Mouse (Mus musculus): ENCODE measurements around the gene Casp8ap2. TPM values are rescaled to one million over a fixed set of nuclear protein-coding genes. Genes with fewer than 3 reads are reported as not detected.

Gene Casp8ap2
- 50.2 and 57.1 TPM in 2 replicates for polyA plus RNA-seq (2014; fragmentation: Nextera tagmentation; extraction: Ambion mirVana)

GRCm38 (mm10) chr4:32615034-32615881 is at the start of gene Casp8ap2:
Gene Casp8ap2 (plus strand): TSS chr4:32615451.
- peak within 1 kb of the TSS; percentile 74 for H3K9ac ChIP-seq (replicated peaks; ENCODE audit: low read depth, low read length)
- peak within 1 kb of the TSS; percentile 75 for H3K4me2 ChIP-seq (replicated peaks; ENCODE audit: low read depth, low read length)
- H3K27ac ChIP-seq (ENCODE audit: low read length) = peak within 1 kb of the TSS; percentile 81
- peaks cover 7% of the 10 kb centered on the region; the same call in 1 of the 2 replicates for H3K4me1 ChIP-seq (ENCODE audit: control insufficient read depth, insufficient read depth, low read length)
- ATAC-seq (ENCODE audit: insufficient number of reproducible peaks, insufficient read depth, low FRiP score, low read depth) = peak; percentile 99
- H3K36me3 ChIP-seq (ENCODE audit: control insufficient read depth, insufficient read depth, low read length) = no peaks in the 10 kb centered on the region
- no peaks in the 10 kb centered on the region for H3K9me3 ChIP-seq (ENCODE audit: control insufficient read depth, low read depth, low read length)
- H3K4me3 ChIP-seq (ENCODE audit: low read depth, low read length) = peak within 1 kb of the TSS; percentile 85
- WGBS = under 1% methylated on average over 66 of the region's 67 CpGs
- no peaks in the 10 kb centered on the region for H3K27me3 ChIP-seq (ENCODE audit: control insufficient read depth, insufficient read depth, low read length)

GRCm38 (mm10) chr4:32569054-32569453 is 46.2 kb upstream of the Casp8ap2 start:
- 83% methylated on average over 4 of the region's 4 CpGs for WGBS
- Histone ChIP-seq H3K27me3 (ENCODE audit: control insufficient read depth, insufficient read depth, low read length) (no peaks in the 10 kb centered on the region), H3K9ac (replicated peaks; ENCODE audit: low read depth, low read length) (no peak overlapping the region), H3K27ac (ENCODE audit: low read length) (no peak overlapping the region), H3K4me3 (ENCODE audit: low read depth, low read length) (no peak overlapping the region), H3K36me3 (ENCODE audit: control insufficient read depth, insufficient read depth, low read length) (no peaks in the 10 kb centered on the region), H3K9me3 (ENCODE audit: control insufficient read depth, low read depth, low read length) (no peaks in the 10 kb centered on the region), H3K4me2 (replicated peaks; ENCODE audit: low read depth, low read length) (no peak overlapping the region), H3K4me1 (ENCODE audit: control insufficient read depth, insufficient read depth, low read length) (peaks cover 16% of the 10 kb centered on the region; the same call in 1 of the 2 replicates)
- ATAC-seq (ENCODE audit: insufficient number of reproducible peaks, insufficient read depth, low FRiP score, low read depth) = no peak

GRCm38 (mm10) chr4:32569995-32570938 is 45.0 kb upstream of the Casp8ap2 start:
- H3K4me2 ChIP-seq (replicated peaks; ENCODE audit: low read depth, low read length) = no peak overlapping the region
- no peak overlapping the region for H3K9ac ChIP-seq (replicated peaks; ENCODE audit: low read depth, low read length)
- H3K27me3 ChIP-seq (ENCODE audit: control insufficient read depth, insufficient read depth, low read length) = no peaks in the 10 kb centered on the region
- no peak overlapping the region for H3K27ac ChIP-seq (ENCODE audit: low read length)
- no peak overlapping the region for H3K4me3 ChIP-seq (ENCODE audit: low read depth, low read length)
- H3K36me3 ChIP-seq (ENCODE audit: control insufficient read depth, insufficient read depth, low read length) = no peaks in the 10 kb centered on the region
- H3K9me3 ChIP-seq (ENCODE audit: control insufficient read depth, low read depth, low read length) = no peaks in the 10 kb centered on the region
- ATAC-seq (ENCODE audit: insufficient number of reproducible peaks, insufficient read depth, low FRiP score, low read depth) = peak; percentile 53; the same call in 1 of the 2 replicates
- peaks cover 16% of the 10 kb centered on the region; the same call in 1 of the 2 replicates for H3K4me1 ChIP-seq (ENCODE audit: control insufficient read depth, insufficient read depth, low read length)
- WGBS = 40% methylated on average over 17 of the region's 17 CpGs

- Histone ChIP-seq H3K27me3 (ENCODE audit: control insufficient read depth, insufficient read depth, low read length) (no peaks in the 10 kb centered on the region), H3K27ac (ENCODE audit: low read length) (peak overlapping the region; percentile 23; the same call in 1 of the 2 replicates), H3K4me1 (ENCODE audit: control insufficient read depth, insufficient read depth, low read length) (peaks cover 16% of the 10 kb centered on the region; the same call in 1 of the 2 replicates), H3K9ac (replicated peaks; ENCODE audit: low read depth, low read length) (no peak overlapping the region), H3K4me3 (ENCODE audit: low read depth, low read length) (no peak overlapping the region), H3K4me2 (replicated peaks; ENCODE audit: low read depth, low read length) (no peak overlapping the region), H3K36me3 (ENCODE audit: control insufficient read depth, insufficient read depth, low read length) (no peaks in the 10 kb centered on the region), H3K9me3 (ENCODE audit: control insufficient read depth, low read depth, low read length) (no peaks in the 10 kb centered on the region)
- 51% methylated on average over 8 of the region's 8 CpGs for WGBS
- ATAC-seq (ENCODE audit: insufficient number of reproducible peaks, insufficient read depth, low FRiP score, low read depth) = no peak
Observed at GRCm38 (mm10) chr4:32570939-32571317, 44.3 kb upstream of the Casp8ap2 start.

GRCm38 (mm10) chr4:32571441-32571840 is 43.8 kb upstream of the Casp8ap2 start:
- peak overlapping the region; percentile 23; the same call in 1 of the 2 replicates for H3K27ac ChIP-seq (ENCODE audit: low read length)
- no peak overlapping the region for H3K4me3 ChIP-seq (ENCODE audit: low read depth, low read length)
- WGBS = 53% methylated on average over 3 of the region's 3 CpGs

GRCm38 (mm10) chr4:32572118-32572517 is 43.1 kb upstream of the Casp8ap2 start:
- Histone ChIP-seq H3K4me2 (replicated peaks; ENCODE audit: low read depth, low read length) (no peak overlapping the region), H3K9ac (replicated peaks; ENCODE audit: low read depth, low read length) (no peak overlapping the region), H3K27me3 (ENCODE audit: control insufficient read depth, insufficient read depth, low read length) (no peaks in the 10 kb centered on the region), H3K9me3 (ENCODE audit: control insufficient read depth, low read depth, low read length) (no peaks in the 10 kb centered on the region), H3K27ac (ENCODE audit: low read length) (no peak overlapping the region), H3K4me3 (ENCODE audit: low read depth, low read length) (no peak overlapping the region), H3K36me3 (ENCODE audit: control insufficient read depth, insufficient read depth, low read length) (no peaks in the 10 kb centered on the region), H3K4me1 (ENCODE audit: control insufficient read depth, insufficient read depth, low read length) (peaks cover 16% of the 10 kb centered on the region; the same call in 1 of the 2 replicates)
- peak; percentile 59; the same call in 1 of the 2 replicates for ATAC-seq (ENCODE audit: insufficient number of reproducible peaks, insufficient read depth, low FRiP score, low read depth)
- 70% methylated on average over 1 of the region's 1 CpGs for WGBS

More at GRCm38 (mm10) chr4:32571441-32571840, 43.8 kb upstream of the Casp8ap2 start:
- no peak overlapping the region for H3K4me2 ChIP-seq (replicated peaks; ENCODE audit: low read depth, low read length)
- no peak overlapping the region for H3K9ac ChIP-seq (replicated peaks; ENCODE audit: low read depth, low read length)
- H3K36me3 ChIP-seq (ENCODE audit: control insufficient read depth, insufficient read depth, low read length) = no peaks in the 10 kb centered on the region
- H3K4me1 ChIP-seq (ENCODE audit: control insufficient read depth, insufficient read depth, low read length) = peaks cover 16% of the 10 kb centered on the region; the same call in 1 of the 2 replicates
- no peaks in the 10 kb centered on the region for H3K9me3 ChIP-seq (ENCODE audit: control insufficient read depth, low read depth, low read length)
- no peaks in the 10 kb centered on the region for H3K27me3 ChIP-seq (ENCODE audit: control insufficient read depth, insufficient read depth, low read length)
- no peak for ATAC-seq (ENCODE audit: insufficient number of reproducible peaks, insufficient read depth, low FRiP score, low read depth)

GRCm38 (mm10) chr4:32573586-32573985 is 41.7 kb upstream of the Casp8ap2 start:
- H3K9ac ChIP-seq (replicated peaks; ENCODE audit: low read depth, low read length) = no peak overlapping the region
- H3K27me3 ChIP-seq (ENCODE audit: control insufficient read depth, insufficient read depth, low read length) = no peaks in the 10 kb centered on the region
- H3K36me3 ChIP-seq (ENCODE audit: control insufficient read depth, insufficient read depth, low read length) = no peaks in the 10 kb centered on the region
- H3K9me3 ChIP-seq (ENCODE audit: control insufficient read depth, low read depth, low read length) = no peaks in the 10 kb centered on the region
- no peak for ATAC-seq (ENCODE audit: insufficient number of reproducible peaks, insufficient read depth, low FRiP score, low read depth)
- WGBS = 81% methylated on average over 5 of the region's 5 CpGs
- H3K4me3 ChIP-seq (ENCODE audit: low read depth, low read length) = no peak overlapping the region
- H3K4me1 ChIP-seq (ENCODE audit: control insufficient read depth, insufficient read depth, low read length) = peaks cover 16% of the 10 kb centered on the region; the same call in 1 of the 2 replicates
- no peak overlapping the region for H3K27ac ChIP-seq (ENCODE audit: low read length)
- H3K4me2 ChIP-seq (replicated peaks; ENCODE audit: low read depth, low read length) = no peak overlapping the region

GRCm38 (mm10) chr4:32574604-32575003 is 40.6 kb upstream of the Casp8ap2 start:
- Histone ChIP-seq H3K4me2 (replicated peaks; ENCODE audit: low read depth, low read length) (no peak overlapping the region), H3K9me3 (ENCODE audit: control insufficient read depth, low read depth, low read length) (no peaks in the 10 kb centered on the region), H3K27ac (ENCODE audit: low read length) (no peak overlapping the region), H3K36me3 (ENCODE audit: control insufficient read depth, insufficient read depth, low read length) (no peaks in the 10 kb centered on the region), H3K4me1 (ENCODE audit: control insufficient read depth, insufficient read depth, low read length) (peaks cover 16% of the 10 kb centered on the region; the same call in 1 of the 2 replicates), H3K27me3 (ENCODE audit: control insufficient read depth, insufficient read depth, low read length) (no peaks in the 10 kb centered on the region), H3K9ac (replicated peaks; ENCODE audit: low read depth, low read length) (no peak overlapping the region), H3K4me3 (ENCODE audit: low read depth, low read length) (no peak overlapping the region)
- no peak for ATAC-seq (ENCODE audit: insufficient number of reproducible peaks, insufficient read depth, low FRiP score, low read depth)
- 100% methylated on average over 1 of the region's 1 CpGs for WGBS
